Mouse (Mus musculus): ENCODE measurements around the gene Mtfp1.

GRCm38 (mm10) chr11:4087267-4087666 lies 8.0 kb downstream of the Mtfp1 start:
- TF ChIP-seq POLR2A (IDR thresholded peaks at IDR 0.05; ENCODE audit: borderline replicate concordance, low read depth, low read length) = no peak
- no peak for TF ChIP-seq CTCF (IDR thresholded peaks at IDR 0.05; ENCODE audit: low read depth, low read length)
